Mouse (Mus musculus): Measurements from ENCODE around the gene Lrrc74a. TPM values are rescaled to one million over a fixed set of nuclear protein-coding genes. Genes with fewer than 3 reads are reported as not detected.

Lrrc74a gene
- polyA plus RNA-seq, 1 experiment from 2014 or later = not detected

- Histone ChIP-seq H3K4me2 (no peak overlapping the region), H3K9ac (no peak overlapping the region)
- ATAC-seq (ENCODE audit: low read depth) = no peak
Observed at GRCm38 (mm10) chr12:86724300-86724699, 9.9 kb upstream of the Lrrc74a start.

GRCm38 (mm10) chr12:86725706-86726105, 8.5 kb upstream of the Lrrc74a start:
- 0% methylated on average over 19 of the region's 19 CpGs for WGBS
- Histone ChIP-seq H3K27me3 (no peaks in the 10 kb centered on the region), H3K4me3 (peak overlapping the region; percentile 78), H3K9ac (peak overlapping the region; percentile 83), H3K9me3 (no peaks in the 10 kb centered on the region), H3K4me1 (replicated peaks) (peaks cover 28% of the 10 kb centered on the region), H3K4me2 (peak overlapping the region; percentile 91), H3K36me3 (peaks cover 8% of the 10 kb centered on the region; the same call in 1 of the 2 replicates), H3K27ac (replicated peaks) (peak overlapping the region; percentile 80)
- ATAC-seq (ENCODE audit: low read depth) = peak; percentile 51

More at GRCm38 (mm10) chr12:86724300-86724699, 9.9 kb upstream of the Lrrc74a start:
- no peaks in the 10 kb centered on the region for H3K27me3 ChIP-seq
- no peaks in the 10 kb centered on the region for H3K9me3 ChIP-seq
- no peak overlapping the region for H3K27ac ChIP-seq (replicated peaks)
- no peak overlapping the region for H3K4me3 ChIP-seq
- peaks cover 16% of the 10 kb centered on the region; the same call in 1 of the 2 replicates for H3K36me3 ChIP-seq
- peaks cover 28% of the 10 kb centered on the region for H3K4me1 ChIP-seq (replicated peaks)
- 80% methylated on average over 2 of the region's 2 CpGs for WGBS

GRCm38 (mm10) chr12:86726120-86726640, 8.0 kb upstream of the Lrrc74a start, which contains the start of gene Angel1:
Angel1 (minus strand) TSS chr12:86726460.
- Histone ChIP-seq H3K4me1 (replicated peaks) (peaks cover 28% of the 10 kb centered on the region), H3K4me2 (peak within 1 kb of the TSS; percentile 91), H3K9me3 (no peaks in the 10 kb centered on the region), H3K27me3 (no peaks in the 10 kb centered on the region), H3K36me3 (peaks cover 6% of the 10 kb centered on the region; the same call in 1 of the 2 replicates), H3K27ac (replicated peaks) (peak within 1 kb of the TSS; percentile 80), H3K4me3 (peak within 1 kb of the TSS; percentile 78), H3K9ac (peak within 1 kb of the TSS; percentile 83)
- ATAC-seq (ENCODE audit: low read depth) = peak; percentile 99
- under 1% methylated on average over 44 of the region's 44 CpGs for WGBS

GRCm38 (mm10) chr12:86761036-86761435, 26.9 kb downstream of the Lrrc74a start:
- Histone ChIP-seq H3K4me3 (no peak overlapping the region), H3K4me1 (replicated peaks) (no peaks in the 10 kb centered on the region), H3K27me3 (no peaks in the 10 kb centered on the region), H3K9ac (no peak overlapping the region), H3K4me2 (no peak overlapping the region), H3K36me3 (no peaks in the 10 kb centered on the region), H3K9me3 (peaks cover 7% of the 10 kb centered on the region; the same call in 1 of the 2 replicates), H3K27ac (replicated peaks) (no peak overlapping the region)
- ATAC-seq (ENCODE audit: low read depth) = no peak
- 76% methylated on average over 13 of the region's 13 CpGs for WGBS

- Histone ChIP-seq H3K9ac (no peak overlapping the region), H3K9me3 (peaks cover 7% of the 10 kb centered on the region; the same call in 1 of the 2 replicates), H3K4me1 (replicated peaks) (no peaks in the 10 kb centered on the region), H3K27me3 (no peaks in the 10 kb centered on the region), H3K36me3 (no peaks in the 10 kb centered on the region), H3K4me3 (no peak overlapping the region), H3K4me2 (no peak overlapping the region), H3K27ac (replicated peaks) (no peak overlapping the region)
- WGBS = 79% methylated on average over 6 of the region's 6 CpGs
- no peak for ATAC-seq (ENCODE audit: low read depth)
Observed at GRCm38 (mm10) chr12:86764060-86764459, 29.9 kb downstream of the Lrrc74a start.

- no peak overlapping the region for H3K9ac ChIP-seq
- no peaks in the 10 kb centered on the region for H3K36me3 ChIP-seq
- 91% methylated on average over 8 of the region's 8 CpGs for WGBS
- no peak overlapping the region for H3K27ac ChIP-seq (replicated peaks)
- H3K27me3 ChIP-seq = no peaks in the 10 kb centered on the region
- H3K4me1 ChIP-seq (replicated peaks) = peaks cover 15% of the 10 kb centered on the region
- H3K4me3 ChIP-seq = no peak overlapping the region
- no peak for ATAC-seq (ENCODE audit: low read depth)
- H3K9me3 ChIP-seq = no peaks in the 10 kb centered on the region
- H3K4me2 ChIP-seq = no peak overlapping the region
Observed at GRCm38 (mm10) chr12:86766467-86766866, 32.3 kb downstream of the Lrrc74a start.

- Histone ChIP-seq H3K9ac (no peak overlapping the region), H3K27me3 (no peaks in the 10 kb centered on the region), H3K4me2 (no peak overlapping the region), H3K36me3 (no peaks in the 10 kb centered on the region), H3K9me3 (no peaks in the 10 kb centered on the region), H3K4me1 (replicated peaks) (peaks cover 20% of the 10 kb centered on the region), H3K4me3 (no peak overlapping the region), H3K27ac (replicated peaks) (no peak overlapping the region)
- no peak for ATAC-seq (ENCODE audit: low read depth)
- 37% methylated on average over 20 of the region's 20 CpGs for WGBS
Observed at GRCm38 (mm10) chr12:86767868-86768631, 33.9 kb downstream of the Lrrc74a start.

GRCm38 (mm10) chr12:86768986-86769580, 34.9 kb downstream of the Lrrc74a start:
- Histone ChIP-seq H3K27ac (replicated peaks) (no peak overlapping the region), H3K4me3 (no peak overlapping the region), H3K4me1 (replicated peaks) (peaks cover 20% of the 10 kb centered on the region), H3K9me3 (no peaks in the 10 kb centered on the region), H3K27me3 (no peaks in the 10 kb centered on the region), H3K4me2 (no peak overlapping the region), H3K9ac (no peak overlapping the region), H3K36me3 (no peaks in the 10 kb centered on the region)
- no peak for ATAC-seq (ENCODE audit: low read depth)
- WGBS = 34% methylated on average over 4 of the region's 4 CpGs

GRCm38 (mm10) chr12:86769819-86770218, 35.6 kb downstream of the Lrrc74a start:
- no peaks in the 10 kb centered on the region for H3K27me3 ChIP-seq
- peak overlapping the region; percentile 67 for H3K27ac ChIP-seq (replicated peaks)
- no peaks in the 10 kb centered on the region for H3K36me3 ChIP-seq
- ATAC-seq (ENCODE audit: low read depth) = no peak
- H3K9me3 ChIP-seq = no peaks in the 10 kb centered on the region
- H3K9ac ChIP-seq = no peak overlapping the region; the same call in 1 of the 2 replicates
- H3K4me3 ChIP-seq = no peak overlapping the region
- no peak overlapping the region for H3K4me2 ChIP-seq
- peaks cover 20% of the 10 kb centered on the region for H3K4me1 ChIP-seq (replicated peaks)

GRCm38 (mm10) chr12:86770261-86770670, 36.1 kb downstream of the Lrrc74a start:
- Histone ChIP-seq H3K4me1 (replicated peaks) (peaks cover 20% of the 10 kb centered on the region), H3K4me3 (no peak overlapping the region), H3K27ac (replicated peaks) (peak overlapping the region; percentile 67), H3K9ac (no peak overlapping the region), H3K9me3 (no peaks in the 10 kb centered on the region), H3K27me3 (no peaks in the 10 kb centered on the region), H3K4me2 (no peak overlapping the region), H3K36me3 (no peaks in the 10 kb centered on the region)
- WGBS = 15% methylated on average over 4 of the region's 4 CpGs
- ATAC-seq (ENCODE audit: low read depth) = no peak

GRCm38 (mm10) chr12:86770927-86771326, 36.8 kb downstream of the Lrrc74a start:
- ATAC-seq (ENCODE audit: low read depth) = no peak
- 0 out of 2 replicates have a peak overlapping the region, but pooled peaks have one; percentile 1 for H3K27ac ChIP-seq (replicated peaks)
- no peaks in the 10 kb centered on the region for H3K9me3 ChIP-seq
- peaks cover 20% of the 10 kb centered on the region for H3K4me1 ChIP-seq (replicated peaks)
- no peaks in the 10 kb centered on the region for H3K27me3 ChIP-seq
- 10% methylated on average over 3 of the region's 3 CpGs for WGBS
- H3K9ac ChIP-seq = no peak overlapping the region
- no peaks in the 10 kb centered on the region for H3K36me3 ChIP-seq
- H3K4me2 ChIP-seq = no peak overlapping the region
- no peak overlapping the region for H3K4me3 ChIP-seq

- no peaks in the 10 kb centered on the region for H3K36me3 ChIP-seq
- H3K4me3 ChIP-seq = no peak overlapping the region
- peak overlapping the region; percentile 20 for H3K4me2 ChIP-seq
- 10% methylated on average over 12 of the region's 12 CpGs for WGBS
- H3K9me3 ChIP-seq = no peaks in the 10 kb centered on the region
- H3K27ac ChIP-seq (replicated peaks) = peak overlapping the region; percentile 49; the same call in 1 of the 2 replicates
- no peak overlapping the region for H3K9ac ChIP-seq
- peaks cover 20% of the 10 kb centered on the region for H3K4me1 ChIP-seq (replicated peaks)
- ATAC-seq (ENCODE audit: low read depth) = peak; percentile 58
- no peaks in the 10 kb centered on the region for H3K27me3 ChIP-seq
Observed at GRCm38 (mm10) chr12:86771823-86772427, 37.8 kb downstream of the Lrrc74a start.

Data from neural tube, embryonic 13.5 days (tissue).